Mouse (Mus musculus) liver, adult 2 months (tissue): ENCODE data around the gene Zg16. TPM values are rescaled to one million over a fixed set of nuclear protein-coding genes. Genes with fewer than 3 reads are reported as not detected.

Experiments used
- DNase-seq: peaks from one replicate; pipeline ENCODE4 v3.0.0-alpha.2; 2011; ENCODE audit warnings: low read depth, low spot score; ENCODE audit errors: extremely low read depth
- H3K27ac ChIP-seq: fragments of 200-500 bp; replicated peaks from 2 replicates; pipeline ENCODE4 v1.5.1; 2012; ENCODE audit warnings: low read depth, mild to moderate bottlenecking, control low read depth, inconsistent platforms, low read length; ENCODE audit not compliant: insufficient read depth
- H3K27me3 ChIP-seq: fragments of 200-500 bp; 2 replicates; pipeline ENCODE4 v1.6.1; 2012; ENCODE audit warnings: mild to moderate bottlenecking, moderate library complexity, low read length, inconsistent platforms; ENCODE audit not compliant: control insufficient read depth, insufficient read depth
- H3K36me3 ChIP-seq: fragments of 200-500 bp; 2 replicates; pipeline ENCODE4 v1.6.1; 2012; ENCODE audit warnings: low read length, inconsistent platforms; ENCODE audit not compliant: control insufficient read depth, insufficient read depth
- H3K4me1 ChIP-seq: fragments of 200-500 bp; 2 replicates; pipeline ENCODE4 v1.6.1; 2011; ENCODE audit warnings: low read length; ENCODE audit not compliant: control insufficient read depth, insufficient read depth
- H3K4me3 ChIP-seq: fragments of 200-500 bp; 2 replicates; pipeline ENCODE4 v1.5.1; 2011; ENCODE audit warnings: low read depth, mild to moderate bottlenecking, control low read depth, low read length, moderate library complexity; ENCODE audit not compliant: insufficient read depth
- H3K79me2 ChIP-seq: fragments of 200-500 bp; 2 replicates; pipeline ENCODE4 v1.6.1; 2012; ENCODE audit warnings: inconsistent platforms, mild to moderate bottlenecking, low read length, moderate library complexity; ENCODE audit not compliant: control insufficient read depth, insufficient read depth
- H3K9ac ChIP-seq: fragments of 200-500 bp; 2 replicates; pipeline ENCODE4 v1.6.1; 2012; ENCODE audit warnings: low read depth, mild to moderate bottlenecking, control low read depth, inconsistent platforms, low read length
- CTCF ChIP-seq: fragments of 200-500 bp; IDR thresholded peaks from 2 replicates; pipeline ENCODE4 v1.5.1; 2011; ENCODE audit warnings: low read depth, low read length, control low read depth
- POLR2A ChIP-seq: fragments of 200-500 bp; IDR thresholded peaks from 2 replicates; pipeline ENCODE4 v1.6.1; 2011; ENCODE audit warnings: low read length, control low read depth; ENCODE audit not compliant: insufficient read depth; ENCODE audit errors: extremely low read depth
- WGBS: fragments of 180-500 bp; shearing (Covaris S2); methylation state at CpG from one replicate; pipeline ENCODE4 v1.1.7; 2018; 5-methylcytosine and 5-hydroxymethylcytosine counted together
- polyA plus RNA-seq: library from polyadenylated mRNA; depleted of rRNA; stranded (reverse); fragments of >200 nt; gene quantifications from 2 replicates; pipeline ENCODE4 v1.2.3, GENCODE M21; 2012
- total RNA-seq: library from RNA; depleted of rRNA; stranded (reverse); fragments of >200 nt; gene quantifications from 2 replicates; pipeline ENCODE4 v1.2.3, GENCODE M21; 2014

Zg16 gene
- total and polyA plus RNA-seq, 2 experiments = 2.3 to 47.8 TPM

DNA sequence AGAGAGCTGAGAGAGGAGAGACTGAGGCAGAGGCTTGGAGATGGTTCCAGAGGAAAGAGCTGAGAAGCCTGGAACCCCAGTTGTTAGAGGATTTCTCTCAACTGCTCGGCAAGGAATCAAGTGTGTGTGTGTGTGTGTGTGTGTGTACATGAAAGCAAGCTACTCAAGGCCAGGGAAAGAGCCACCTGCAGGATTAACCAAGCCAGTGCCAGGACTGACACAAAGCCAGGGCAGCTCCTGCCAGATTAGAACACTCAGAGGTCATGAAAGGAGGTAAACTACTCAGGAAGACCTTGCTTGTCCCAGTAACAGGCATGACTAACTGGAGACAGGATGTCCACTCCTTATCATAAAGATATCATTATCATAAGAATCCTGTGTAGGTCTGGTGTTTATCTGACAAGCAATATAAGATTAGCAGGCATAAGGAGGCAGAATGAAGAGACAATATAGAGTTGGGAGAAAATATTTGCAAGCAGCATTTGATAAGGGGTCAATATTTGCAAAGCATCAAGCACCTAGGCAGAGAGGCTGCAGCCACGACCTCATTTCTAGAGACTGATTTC, 14.4 kb upstream of the Zg16 start:
- DNase-seq = no peak
- no peaks in the 10 kb centered on the region for H3K36me3 ChIP-seq
- H3K27me3 ChIP-seq = no peaks in the 10 kb centered on the region
- no peaks in the 10 kb centered on the region for H3K4me1 ChIP-seq
- TF ChIP-seq POLR2A = no peak
- 0 out of 2 replicates have a peak, but pooled peaks have one; percentile 14 for TF ChIP-seq CTCF
- H3K9ac ChIP-seq = no peak overlapping the region
- H3K4me3 ChIP-seq = no peak overlapping the region
- H3K79me2 ChIP-seq = no peaks in the 10 kb centered on the region
- H3K27ac ChIP-seq = no peak overlapping the region
- WGBS = 12% methylated on average over 2 of the region's 2 CpGs

DNA sequence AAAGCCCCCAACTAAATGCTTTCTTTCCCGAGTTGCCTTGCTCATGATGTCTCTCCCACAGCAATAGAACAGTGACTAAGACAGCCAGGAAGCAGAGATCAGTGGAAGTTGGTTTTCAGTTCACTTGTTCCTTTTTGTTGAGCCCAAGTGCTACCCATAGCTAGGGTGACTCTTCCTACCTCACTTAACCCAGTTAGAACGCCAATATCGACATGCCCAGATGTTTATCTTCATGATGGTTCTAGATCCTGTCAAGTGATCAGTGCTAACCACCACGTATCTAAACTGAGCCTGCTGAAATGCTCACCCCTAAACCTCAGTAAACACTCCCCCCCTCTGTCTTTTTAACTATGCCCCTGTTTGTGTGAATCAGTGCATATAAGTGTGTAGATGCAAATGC, 12.4 kb upstream of the Zg16 start:
- no peak overlapping the region for H3K9ac ChIP-seq
- TF ChIP-seq CTCF (no peak), POLR2A (no peak)
- H3K27ac ChIP-seq = no peak overlapping the region
- no peak overlapping the region for H3K4me3 ChIP-seq
- DNase-seq = no peak
- no peaks in the 10 kb centered on the region for H3K27me3 ChIP-seq
- H3K79me2 ChIP-seq = no peaks in the 10 kb centered on the region
- H3K4me1 ChIP-seq = no peaks in the 10 kb centered on the region
- no peaks in the 10 kb centered on the region for H3K36me3 ChIP-seq
- 86% methylated on average over 4 of the region's 4 CpGs for WGBS

DNA sequence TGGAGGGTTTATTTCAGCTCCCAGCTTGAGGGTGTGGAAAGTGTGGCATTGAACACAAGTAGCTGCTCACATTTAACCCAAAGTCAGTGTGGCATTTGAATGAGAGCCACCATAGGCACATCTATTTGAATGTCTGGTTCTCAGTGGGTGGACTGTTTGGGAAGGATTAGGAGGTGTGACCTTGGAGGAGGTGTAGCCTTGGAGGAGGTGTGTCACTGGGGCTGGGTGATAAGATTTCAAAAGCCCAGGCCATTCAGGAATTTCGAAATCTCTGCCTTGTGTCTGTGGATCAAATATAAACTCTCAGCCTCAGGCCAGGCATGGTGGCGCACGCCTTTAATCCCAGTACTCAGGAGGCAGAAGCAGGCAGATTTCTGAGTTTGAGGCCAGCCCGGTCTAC, 11.8 kb upstream of the Zg16 start:
- Histone ChIP-seq H3K4me1 (no peaks in the 10 kb centered on the region), H3K27ac (no peak overlapping the region), H3K27me3 (no peaks in the 10 kb centered on the region), H3K4me3 (no peak overlapping the region), H3K9ac (no peak overlapping the region), H3K79me2 (no peaks in the 10 kb centered on the region), H3K36me3 (no peaks in the 10 kb centered on the region)
- TF ChIP-seq CTCF = no peak
- TF ChIP-seq POLR2A = no peak
- 93% methylated on average over 4 of the region's 4 CpGs for WGBS
- no peak for DNase-seq

DNA sequence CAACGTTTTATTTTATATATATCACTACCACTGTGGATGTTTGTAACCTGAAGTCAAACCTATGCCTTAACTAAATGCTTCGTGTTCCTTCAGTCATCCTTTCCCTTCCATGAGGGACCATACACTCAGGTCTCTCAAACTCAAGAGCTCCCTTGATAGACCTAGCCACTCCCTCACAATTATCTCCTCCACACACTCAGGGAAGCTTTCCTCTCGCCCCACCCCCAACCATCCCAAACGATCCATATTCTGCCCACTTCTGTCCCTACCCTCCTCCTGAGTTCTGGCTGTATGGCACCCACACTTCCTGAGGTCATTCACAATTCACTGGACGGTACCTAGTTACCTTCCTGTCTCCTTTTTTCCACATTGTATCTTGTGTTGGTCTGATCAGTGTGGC, 11.4 kb upstream of the Zg16 start:
- no peak overlapping the region for H3K27ac ChIP-seq
- no peaks in the 10 kb centered on the region for H3K79me2 ChIP-seq
- no peaks in the 10 kb centered on the region for H3K27me3 ChIP-seq
- WGBS = 89% methylated on average over 5 of the region's 5 CpGs
- H3K9ac ChIP-seq = no peak overlapping the region
- no peaks in the 10 kb centered on the region for H3K36me3 ChIP-seq
- H3K4me3 ChIP-seq = no peak overlapping the region
- TF ChIP-seq CTCF (no peak), POLR2A (no peak)
- DNase-seq = no peak
- H3K4me1 ChIP-seq = no peaks in the 10 kb centered on the region

DNA sequence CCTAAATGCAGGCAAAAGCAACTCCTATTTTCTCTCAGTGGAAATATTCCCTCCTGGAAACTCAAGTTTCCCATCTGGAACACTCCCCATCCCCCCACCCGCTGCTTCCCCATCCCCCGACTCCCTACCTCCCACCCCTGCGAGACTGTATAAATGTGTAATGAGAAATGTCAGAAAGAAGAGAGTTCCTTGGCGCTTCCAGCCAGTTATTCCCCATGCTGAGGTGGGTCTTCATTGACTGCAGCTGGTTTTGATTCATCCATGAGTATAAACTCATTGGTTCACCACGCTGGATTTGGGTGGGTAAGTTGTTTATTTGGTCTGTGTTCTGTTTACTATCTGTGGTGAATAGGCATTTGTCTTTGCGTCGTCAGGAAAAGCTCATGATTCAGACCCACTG, 9.3 kb upstream of the Zg16 start:
- H3K4me3 ChIP-seq = no peak overlapping the region
- no peak overlapping the region for H3K9ac ChIP-seq
- no peaks in the 10 kb centered on the region for H3K27me3 ChIP-seq
- DNase-seq = no peak
- H3K79me2 ChIP-seq = no peaks in the 10 kb centered on the region
- H3K27ac ChIP-seq = no peak overlapping the region
- H3K36me3 ChIP-seq = no peaks in the 10 kb centered on the region
- TF ChIP-seq POLR2A (no peak), CTCF (no peak)
- H3K4me1 ChIP-seq = no peaks in the 10 kb centered on the region
- 84% methylated on average over 7 of the region's 7 CpGs for WGBS

DNA sequence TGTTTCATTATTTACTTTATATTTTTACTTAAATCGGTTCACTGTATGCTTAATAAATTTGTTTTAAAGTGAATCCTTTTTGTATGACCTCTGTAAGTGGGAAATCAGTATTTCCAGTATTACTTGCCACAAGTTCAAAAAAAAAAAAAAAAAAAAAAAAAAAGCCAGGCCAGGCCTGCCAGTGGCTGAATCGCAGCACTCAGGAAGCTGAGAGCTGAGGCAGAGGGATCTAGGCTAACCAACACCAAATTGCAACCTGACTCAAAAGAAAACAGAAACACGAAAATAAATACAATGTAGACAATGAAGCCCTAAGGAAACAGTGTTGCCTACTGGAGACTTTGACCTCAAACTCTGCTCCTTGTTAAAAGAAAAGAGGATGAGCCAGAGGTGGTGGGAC, 6.8 kb upstream of the Zg16 start:
- Histone ChIP-seq H3K4me3 (no peak overlapping the region), H3K9ac (no peak overlapping the region), H3K4me1 (peaks cover 2% of the 10 kb centered on the region; the same call in 1 of the 2 replicates), H3K79me2 (no peaks in the 10 kb centered on the region), H3K27ac (no peak overlapping the region), H3K27me3 (no peaks in the 10 kb centered on the region), H3K36me3 (no peaks in the 10 kb centered on the region)
- TF ChIP-seq POLR2A (no peak), CTCF (no peak)
- DNase-seq = no peak
- 69% methylated on average over 3 of the region's 3 CpGs for WGBS
